Mouse (Mus musculus) thymus, postnatal 36 days (tissue): ENCODE measurements around the gene Tle2.

Experiments used
- DNase-seq, 2 experiments: peaks; one replicate each; pipeline ENCODE4 v3.0.0; 2022; ENCODE audit warnings: mixed read lengths in 2 of 2

Gene Tle2

DNA sequence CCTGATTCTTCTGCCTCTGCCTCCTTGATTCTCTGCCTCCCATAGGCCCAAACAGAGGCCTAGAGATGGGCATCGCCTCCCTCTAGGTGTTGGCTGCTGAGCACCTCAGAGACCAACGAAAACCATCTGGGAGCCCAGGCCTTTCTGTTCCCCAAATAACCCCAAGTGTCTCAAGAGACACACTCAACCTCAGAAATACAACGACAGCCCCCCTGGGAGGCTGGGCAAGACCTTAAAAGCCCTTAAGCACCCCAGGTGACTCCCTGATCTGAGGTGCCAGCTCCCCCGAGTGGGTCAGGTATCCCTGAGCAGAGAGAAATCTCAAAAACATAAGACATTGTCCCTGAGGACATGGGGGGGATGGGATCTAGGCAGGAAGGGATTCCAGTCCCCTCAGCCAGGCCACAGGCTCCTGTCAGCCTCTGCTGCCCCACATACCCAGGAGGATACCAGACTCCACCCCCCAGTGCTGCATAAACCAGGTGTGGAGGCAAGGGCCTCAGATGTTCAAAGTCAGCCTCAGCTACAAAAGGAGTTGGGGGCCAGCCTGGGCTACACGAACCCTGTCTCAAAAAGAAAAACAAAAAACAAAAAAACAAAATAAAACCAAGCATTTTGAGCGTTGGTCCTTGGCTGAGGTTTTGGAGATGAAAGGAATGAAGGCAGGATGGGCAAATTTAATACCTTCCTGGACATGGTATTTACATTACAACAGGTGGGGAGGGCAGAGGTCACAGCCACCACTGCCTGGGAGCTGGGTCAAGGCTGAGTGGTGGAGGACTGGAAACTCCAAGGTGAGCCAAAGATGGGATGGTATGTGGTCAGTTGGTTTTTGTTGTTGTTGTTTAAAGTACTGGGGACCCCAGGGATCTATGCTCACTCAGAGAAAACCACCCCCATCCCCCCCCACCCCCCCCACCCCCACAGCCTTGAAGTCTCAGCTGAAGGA lies 20.3 kb upstream of the Tle2 start:
- DNase-seq: no peak

DNA sequence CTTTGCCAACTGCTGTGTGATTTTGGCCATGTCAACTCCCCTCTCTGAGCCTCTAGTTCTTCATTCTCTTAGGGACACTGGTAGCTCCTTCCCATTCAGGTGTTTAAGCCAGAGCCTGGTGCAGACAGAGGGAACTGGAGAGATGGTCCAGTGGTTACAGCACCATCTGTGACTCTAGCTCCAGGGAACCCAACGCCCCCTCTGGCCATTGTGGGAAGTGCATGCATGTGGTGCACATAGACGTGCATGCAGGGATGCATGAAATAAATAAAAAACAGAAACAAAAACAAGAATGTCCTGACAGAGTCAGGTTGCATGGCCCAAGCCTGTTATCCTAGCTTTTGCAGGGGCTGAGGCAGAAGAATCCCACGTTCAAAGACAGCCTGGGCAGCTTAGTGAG lies 18.1 kb upstream of the Tle2 start:
- peak in 1 of 2 experiments; percentile 20 for DNase-seq

DNA sequence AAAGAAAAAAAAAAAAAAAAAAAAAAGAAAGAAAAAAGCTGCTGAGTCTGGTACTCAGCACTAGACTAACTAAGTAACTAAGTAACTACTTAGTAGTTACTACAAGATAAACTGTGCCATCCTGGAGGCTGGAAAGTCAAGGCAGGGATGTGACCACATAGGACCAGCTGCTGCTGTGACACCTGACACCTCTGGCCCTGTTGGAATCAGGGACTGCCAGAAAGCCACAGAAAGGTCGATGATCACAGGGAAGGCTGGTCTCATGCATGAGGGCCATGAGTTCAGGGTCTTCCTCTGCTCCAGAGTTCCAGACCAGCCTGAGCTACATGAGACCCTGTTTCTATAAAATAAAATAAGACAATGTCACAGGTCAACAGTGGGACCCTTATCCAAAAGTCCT lies 16.9 kb upstream of the Tle2 start:
- DNase-seq: no peak

DNA sequence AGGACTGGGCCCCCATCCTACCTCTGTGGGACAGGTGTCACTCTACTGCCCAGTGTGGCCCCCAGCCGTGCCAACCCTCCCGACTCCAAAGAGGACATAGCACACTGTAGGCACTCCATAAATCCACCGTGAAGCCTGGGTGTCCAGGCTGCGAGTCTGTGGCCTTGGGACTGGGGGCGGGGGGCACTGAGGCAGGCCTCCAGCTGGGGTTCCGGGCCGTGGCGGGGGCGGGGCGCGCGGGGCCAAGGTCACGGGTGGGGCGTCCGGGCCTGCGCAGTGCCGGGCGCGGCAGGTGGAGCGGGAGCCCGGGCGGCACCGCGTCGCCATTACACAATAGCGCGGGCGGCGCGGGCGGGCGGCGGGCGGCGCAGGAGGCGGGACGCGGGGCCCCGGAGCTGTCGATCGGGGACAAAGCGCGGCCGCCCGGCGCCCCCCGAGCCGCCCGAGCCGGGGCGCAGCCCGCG lies 15.2 kb upstream of the Tle2 start, which contains the start of gene Aes:
TSS of gene Aes (plus strand) at position 326 of the 464 bp plus-strand sequence.
- DNase-seq: peak; percentile 88 to 92

DNA sequence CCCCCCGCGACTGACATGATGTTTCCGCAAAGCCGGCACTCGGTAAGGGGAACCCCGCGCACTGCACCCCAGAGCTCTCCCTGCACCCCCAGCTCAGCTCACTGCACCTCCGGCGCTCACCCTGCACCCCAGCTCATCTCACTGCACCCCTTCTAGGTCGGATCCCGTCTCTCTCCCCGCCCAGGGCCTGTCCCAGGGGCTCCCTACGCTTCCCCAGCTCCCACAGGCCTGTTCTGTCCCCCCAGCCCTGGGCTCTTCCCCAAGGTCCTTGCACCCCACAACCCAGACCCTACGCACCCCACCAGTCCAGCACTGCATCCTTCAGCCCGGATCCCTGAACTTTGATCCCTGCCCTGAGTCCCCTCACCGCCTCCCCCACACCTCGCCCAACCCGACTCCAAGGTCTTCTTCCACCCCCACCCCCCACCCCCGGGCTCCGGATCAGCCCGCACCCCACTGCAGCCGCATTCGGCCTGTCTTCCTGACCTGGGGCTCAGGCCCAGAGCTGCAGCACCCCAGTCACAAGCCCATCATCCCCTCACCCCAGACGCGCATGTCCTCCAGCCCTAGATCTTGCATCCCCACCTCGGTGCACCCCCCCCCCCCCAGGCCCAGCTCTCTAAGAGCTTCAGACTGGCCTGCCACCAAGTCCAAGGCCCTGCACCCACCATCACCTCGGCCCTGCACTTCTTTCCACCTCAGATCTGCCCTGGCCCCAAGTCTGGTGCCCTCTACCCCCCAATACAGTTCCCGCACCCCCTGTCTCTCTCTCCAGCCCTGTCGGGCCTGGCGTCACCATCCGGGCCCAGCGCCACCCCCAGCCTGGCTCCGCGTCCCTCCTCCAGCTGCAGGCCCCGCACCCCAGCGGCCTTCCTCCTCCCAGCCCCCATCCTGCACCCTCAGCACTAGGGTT lies 14.5 kb upstream of the Tle2 start:
- peak; percentile 83 to 91 for DNase-seq

DNA sequence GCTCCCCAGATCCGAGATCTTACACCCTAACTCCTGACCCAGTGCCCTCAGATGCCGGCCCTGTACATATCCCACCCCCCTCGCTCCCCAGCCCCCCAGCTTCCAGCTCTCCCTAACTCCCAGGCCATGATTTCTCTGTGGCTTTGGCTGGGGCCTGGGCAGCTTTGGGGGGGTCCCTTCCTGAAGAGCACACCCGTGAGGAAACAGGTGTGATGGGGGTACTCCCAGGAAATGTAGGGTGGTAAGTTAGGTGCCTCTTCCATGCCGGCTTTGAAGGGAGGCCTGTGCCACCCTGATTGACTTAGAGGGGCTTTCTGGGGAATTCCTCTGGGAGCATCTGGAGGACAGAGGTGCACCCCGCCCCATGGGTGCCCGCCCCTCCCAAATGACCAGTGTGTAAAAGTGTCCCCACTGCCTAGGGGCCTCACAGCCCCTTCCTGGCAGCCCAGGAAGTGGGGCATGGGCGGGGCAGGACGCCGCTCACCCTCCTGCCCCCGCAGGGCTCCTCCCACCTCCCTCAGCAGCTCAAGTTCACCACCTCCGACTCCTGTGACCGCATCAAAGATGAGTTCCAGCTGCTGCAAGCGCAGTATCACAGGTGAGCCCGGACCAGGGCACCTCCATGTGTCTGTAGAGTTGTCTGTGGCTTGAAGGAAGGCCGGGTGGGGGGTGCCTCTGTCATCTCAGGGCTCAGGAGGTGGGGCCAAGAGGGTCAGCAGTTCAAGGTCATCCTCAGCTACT lies 13.5 kb upstream of the Tle2 start:
- peak; percentile 92 to 97 for DNase-seq

DNA sequence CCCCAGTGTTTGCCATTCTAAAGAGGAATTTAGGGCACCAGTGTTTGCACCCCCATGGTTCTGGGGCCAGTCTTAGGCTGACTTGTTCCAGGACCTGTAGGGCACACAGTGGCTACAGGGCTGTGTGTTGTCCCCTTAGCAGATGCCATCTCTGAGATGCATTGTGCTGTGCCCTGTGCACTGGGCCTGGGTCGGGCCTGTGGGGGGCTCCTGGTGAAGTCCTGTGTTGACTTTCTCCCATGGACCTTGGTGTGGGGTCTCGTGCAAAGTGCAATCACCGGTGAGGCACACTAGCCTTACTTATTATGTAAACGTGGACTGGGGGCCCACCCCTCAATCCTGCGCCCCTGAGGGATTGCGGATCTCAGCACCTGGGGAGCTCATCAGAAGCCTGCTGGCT lies 11.9 kb upstream of the Tle2 start:
- peak in 1 of 2 experiments; percentile 39 for DNase-seq

DNA sequence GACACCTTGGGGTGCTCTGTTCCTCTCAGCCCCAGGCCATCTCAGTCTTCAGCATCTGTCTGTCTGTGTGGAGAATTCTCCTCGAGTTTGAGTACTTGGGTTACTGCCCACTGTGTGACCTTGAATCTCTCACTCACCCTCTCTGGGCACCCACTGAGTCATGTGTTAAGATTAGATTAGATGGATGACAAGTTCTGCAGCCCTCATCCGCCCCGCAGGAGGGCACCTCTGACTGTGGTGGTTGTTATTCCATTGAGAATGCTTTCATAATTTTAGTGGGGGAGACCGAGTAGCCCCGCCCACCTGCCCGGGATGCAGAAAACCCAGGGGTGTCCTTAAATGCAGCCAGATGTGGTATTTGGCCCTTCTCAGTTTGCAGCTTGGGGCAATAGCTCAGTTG lies 10.9 kb upstream of the Tle2 start:
- peak in 1 of 2 experiments; percentile 41 for DNase-seq

DNA sequence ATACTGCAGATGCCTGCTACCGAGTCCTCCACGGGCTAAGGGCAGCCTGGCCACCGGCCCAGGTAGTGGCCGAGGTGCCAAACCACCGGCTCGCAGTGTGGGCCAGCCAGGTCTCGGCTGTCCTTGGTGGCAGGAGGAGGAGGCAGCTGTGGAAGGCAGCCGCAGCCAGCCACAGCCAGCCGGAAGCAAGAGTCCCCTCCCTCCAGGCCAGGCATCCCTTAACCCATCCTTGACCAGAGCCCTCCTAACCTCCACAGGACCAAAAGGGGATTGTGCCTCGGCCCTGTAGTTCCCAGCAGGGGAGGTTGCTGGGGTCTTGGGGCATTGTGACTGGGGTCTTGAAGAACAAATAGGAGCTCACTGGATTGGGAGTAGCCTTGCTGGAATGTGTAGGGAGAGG lies 10.1 kb upstream of the Tle2 start:
- peak; percentile 33 to 55 for DNase-seq

DNA sequence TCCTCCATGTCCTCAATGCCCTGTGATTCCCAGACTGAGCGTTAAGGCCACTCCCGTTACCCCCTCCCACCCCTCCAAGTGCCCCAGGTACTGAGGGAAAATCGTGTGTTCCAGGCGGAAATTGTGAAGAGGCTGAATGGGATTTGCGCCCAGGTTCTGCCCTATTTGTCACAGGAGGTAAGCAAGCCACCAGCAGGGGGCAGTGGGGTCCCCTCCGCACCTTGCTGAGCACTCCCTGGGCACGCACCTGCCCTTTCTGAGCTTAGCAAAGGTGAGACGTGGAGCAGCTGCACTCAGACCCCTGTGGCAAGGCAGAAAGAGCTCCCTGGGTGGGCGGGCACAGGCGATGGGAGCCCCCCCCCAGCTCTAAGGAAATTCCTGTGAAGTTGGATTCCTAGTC lies 9.6 kb upstream of the Tle2 start:
- peak; percentile 86 to 87 for DNase-seq

DNA sequence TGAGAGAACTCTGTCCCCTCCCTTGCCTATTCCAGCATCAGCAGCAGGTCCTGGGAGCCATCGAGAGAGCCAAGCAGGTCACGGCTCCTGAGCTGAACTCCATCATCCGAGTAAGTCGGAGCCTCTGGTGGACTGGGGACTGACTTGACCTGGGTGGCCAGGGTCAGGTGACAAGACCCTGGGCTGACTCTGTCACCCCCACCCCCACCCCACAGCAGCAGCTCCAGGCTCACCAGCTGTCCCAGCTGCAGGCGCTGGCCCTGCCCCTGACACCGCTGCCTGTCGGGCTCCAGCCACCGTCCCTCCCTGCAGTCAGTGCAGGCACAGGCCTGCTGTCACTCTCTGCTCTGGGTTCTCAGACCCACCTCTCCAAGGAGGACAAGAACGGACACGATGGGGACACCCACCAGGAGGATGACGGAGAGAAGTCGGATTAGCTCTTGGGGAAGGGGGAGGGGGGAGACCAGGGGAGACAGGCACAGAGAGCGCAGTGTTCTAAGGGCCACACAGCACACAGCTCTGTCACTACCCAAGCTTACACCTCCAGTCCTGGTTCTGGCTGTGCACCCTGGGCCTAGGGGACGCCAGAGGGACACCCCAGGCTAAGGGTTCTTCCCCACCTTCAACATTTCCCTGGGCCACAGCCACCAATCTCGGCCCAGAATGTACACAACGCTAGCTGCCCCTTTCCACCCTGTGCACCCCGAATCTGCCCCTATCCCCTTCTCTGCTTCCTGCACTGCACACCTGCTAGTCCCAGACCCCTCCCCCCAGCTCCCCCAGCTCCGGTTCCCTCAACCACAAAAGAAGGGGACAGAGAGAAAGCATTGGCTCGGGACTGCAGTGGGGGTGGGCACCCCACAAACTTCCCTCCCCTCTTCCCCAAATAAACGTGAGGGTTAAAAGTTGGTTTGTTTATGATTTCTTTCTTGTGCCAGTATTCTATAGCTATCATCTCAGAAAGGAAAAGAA lies 8.8 kb upstream of the Tle2 start:
- DNase-seq: peak; percentile 86 to 93

DNA sequence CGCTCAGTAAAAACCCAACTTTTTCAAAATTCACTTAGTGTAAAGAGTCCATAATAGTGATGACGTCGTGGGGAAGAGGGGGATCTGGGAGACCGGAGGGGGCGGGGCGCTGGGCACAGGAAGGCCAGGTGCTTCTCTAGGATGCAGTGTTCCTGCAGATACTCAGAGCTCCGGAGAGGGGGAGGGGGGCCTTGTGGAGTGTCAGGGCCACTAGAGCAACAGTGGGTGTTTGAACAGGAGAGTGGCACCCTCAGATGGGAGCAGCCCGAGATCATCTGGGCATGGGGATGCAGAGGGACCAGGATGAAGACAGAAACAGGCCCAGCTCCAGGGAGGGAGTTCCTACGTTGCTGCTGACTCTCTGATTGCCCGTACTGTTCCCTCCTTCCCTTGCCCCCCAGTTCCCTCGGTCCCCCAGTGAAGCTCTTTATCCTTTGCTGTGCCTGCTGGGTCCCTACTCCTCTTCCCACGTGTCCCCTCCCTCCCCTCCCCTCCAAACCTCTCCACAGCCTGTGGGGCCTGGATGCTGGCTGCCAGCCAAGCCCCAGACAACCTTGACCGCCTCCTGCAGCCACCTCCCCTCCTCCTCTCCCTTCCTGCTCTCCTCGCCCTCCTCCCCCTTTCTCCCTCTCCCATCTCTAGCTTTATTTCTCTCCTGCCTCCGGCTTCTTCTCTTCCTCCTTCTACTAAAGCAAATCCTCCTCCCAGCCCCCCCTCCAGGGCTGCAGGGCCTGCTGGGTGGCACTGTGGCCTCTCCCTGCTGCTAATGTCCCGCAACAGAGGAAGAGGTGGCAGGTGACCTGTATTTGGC lies 5.8 kb upstream of the Tle2 start:
- DNase-seq: peak; percentile 57 to 71

DNA sequence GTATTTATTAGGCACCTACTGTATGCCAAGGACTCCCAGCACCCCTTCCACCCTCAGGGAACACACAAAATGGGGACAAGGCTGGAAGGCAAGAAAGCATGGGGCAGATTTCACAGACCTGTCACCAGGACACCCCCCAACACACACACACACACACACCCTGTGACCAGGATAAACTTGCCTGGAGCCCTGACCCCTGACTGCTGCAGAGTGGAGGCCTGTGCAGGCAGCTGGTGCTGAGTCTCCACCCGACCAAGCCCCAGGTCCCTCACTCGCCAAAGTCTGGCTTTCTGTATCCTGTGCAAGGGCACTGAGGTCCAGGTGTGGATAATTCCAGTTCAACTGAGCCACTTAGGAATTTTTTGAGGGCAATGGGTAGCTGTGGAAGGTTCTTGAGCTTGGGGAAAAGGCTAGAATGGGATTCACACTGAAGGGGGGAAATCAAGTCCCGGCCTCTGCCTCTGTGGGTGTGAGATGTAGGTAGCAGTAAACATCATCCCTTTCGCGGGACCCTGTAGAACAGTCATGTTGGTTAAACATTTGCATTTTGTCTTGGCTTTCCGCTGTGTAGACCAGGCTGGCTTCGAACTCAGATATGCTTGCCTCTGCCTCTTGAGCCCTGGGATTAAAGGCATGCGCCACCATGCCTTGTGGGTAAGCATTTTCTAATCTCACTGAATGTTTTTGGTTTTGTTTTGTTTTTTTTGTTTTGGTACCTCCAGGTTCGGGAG lies 4.7 kb upstream of the Tle2 start:
- DNase-seq: no peak

DNA sequence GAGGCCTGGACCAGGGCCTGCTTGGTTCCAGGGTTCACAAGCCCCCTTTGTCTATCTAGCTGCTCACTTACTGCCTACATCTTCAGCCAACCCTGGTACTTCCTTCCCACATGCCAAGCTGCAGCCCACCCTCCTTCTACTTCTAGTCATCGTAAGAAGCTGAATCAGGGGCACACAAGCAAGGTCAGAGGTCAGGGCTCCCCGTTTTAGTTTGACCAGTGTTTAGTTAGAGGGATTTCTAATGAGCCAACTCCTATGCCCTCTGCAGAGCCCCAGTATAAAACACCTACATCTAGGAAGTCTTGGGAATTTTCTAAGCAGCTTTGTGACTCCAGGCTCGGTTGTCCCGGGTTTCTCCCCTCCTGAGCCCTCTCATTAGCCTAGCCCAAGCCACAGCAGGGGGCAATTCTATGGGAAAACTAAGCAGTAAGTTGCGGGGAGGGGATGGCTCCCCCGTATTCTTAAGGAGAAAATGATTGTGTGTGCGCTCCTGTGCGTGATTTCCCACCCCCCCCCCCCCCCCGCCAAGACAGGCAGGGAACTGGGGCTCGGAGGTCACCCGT lies 4.0 kb upstream of the Tle2 start:
- no peak for DNase-seq

DNA sequence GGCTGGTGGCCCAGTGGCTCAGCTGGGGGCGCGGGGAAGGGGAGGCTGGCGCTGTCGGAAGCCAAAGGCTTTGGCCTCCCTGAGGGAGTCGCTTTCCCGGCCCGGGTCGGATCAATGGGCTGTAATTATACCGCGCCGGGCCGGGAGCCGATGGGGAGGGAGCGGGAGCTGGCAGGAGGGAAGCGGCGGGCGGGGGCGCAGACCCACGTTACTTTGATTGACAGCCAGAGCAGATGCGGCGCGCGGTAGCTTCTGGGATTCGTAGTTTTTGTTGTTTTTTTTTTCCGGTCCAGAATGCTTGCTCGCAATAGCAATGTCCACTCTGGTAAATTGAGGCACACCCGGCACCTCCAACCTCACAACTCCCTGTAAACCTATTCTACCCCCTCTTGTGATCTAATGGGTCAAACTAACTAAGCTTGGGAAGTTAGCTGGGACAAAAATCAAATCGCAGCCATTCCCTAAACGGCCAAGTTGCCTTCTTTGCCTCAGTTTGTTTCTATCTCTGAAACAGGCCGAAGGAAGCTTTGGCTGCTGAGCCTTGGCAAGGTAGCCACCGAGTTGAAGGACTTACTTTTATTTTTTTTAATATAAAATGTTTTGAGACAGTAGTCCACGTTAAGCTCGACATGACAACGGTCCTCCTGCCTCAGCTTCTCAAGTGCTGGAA lies 3.4 kb upstream of the Tle2 start:
- DNase-seq: peak; percentile 87 to 91

DNA sequence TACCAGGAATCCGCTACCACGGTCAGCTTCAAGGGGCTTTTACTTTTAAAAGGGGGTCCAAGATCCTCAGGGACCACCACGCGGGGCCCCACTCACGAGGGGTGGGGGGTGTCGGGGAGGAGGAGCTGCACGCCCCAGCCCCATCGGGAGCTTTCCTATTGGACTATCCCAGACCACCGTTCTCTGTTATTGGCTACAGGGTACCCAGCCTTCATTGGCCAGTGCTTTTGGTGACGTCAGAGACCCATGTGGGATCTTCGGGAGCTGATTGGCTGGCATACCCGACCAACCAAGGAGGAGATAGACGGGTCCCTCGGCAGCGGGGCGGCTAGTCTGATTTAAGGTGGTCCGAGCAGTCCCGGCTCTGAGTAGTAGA lies 2.9 kb upstream of the Tle2 start:
- peak; percentile 94 to 97 for DNase-seq

DNA sequence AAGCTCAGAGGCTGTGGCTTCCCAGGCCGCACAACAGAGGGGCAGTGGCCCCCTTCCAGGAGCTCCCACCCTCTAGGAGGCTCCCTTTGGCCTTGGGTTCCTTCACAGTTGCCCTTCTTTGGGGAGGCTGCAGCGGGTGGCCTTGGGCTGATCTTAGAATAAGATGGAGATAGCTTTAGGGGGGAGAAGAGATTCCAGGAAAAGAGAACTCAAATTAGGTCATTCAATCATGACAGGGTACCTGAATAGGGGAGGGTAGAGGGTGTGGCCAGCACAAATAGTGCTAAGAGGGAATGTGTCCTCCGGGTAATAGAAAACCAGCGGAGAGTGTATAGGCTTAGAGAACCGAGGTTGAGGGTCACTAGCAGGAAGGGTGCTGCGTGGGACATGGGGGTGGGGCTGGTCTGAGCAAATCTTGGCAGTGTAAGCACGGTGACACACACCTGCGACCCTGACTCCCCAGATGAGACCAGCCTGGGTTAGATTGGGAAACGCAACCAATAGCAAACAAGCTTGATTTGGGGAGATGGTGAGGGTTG lies 2.2 kb upstream of the Tle2 start:
- DNase-seq: no peak

DNA sequence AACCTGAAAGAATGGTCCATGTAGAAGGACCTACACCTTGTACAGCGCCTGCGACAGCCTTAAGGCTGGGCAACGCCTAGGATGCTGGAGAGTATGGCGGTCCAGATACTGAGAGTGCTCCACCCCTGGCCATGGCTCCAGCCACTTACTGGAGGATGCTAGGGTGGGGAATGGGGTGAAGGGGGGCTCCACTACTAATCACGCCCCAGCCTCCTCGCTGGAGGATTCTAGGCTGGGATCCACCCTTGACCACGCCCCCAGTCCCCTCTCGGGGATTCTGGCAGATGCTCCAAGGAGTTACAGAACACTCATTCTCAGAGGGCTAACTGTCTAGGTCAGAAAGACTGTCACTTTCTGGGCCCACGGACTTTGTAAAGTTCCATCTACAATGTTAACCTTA lies 1.4 kb upstream of the Tle2 start:
- no peak for DNase-seq

DNA sequence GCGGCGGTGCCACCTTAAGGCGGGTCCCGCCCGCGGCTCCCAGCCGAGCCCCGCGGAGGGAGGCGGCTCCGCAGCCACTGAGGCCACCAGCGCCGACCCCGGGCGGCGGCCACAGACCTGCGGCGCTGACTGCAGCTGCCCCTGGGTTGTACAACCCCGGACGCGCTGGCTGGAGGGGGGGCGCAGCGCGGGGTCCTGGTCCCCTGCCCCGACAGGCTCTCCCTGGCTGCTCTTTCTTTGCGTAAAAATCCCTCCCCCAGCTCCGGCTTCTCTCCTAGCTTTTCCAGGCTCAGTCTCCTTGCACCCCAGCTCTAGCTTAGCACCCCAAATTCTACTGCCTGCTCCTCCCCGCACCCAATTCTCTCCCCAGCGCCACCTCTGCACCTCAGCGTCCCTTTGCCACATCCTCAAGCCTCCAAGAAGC lies 859 bp downstream of the Tle2 start:
- peak; percentile 51 to 67 for DNase-seq
